Mouse (Mus musculus) left cerebral cortex, adult 11 months (tissue): ENCODE data around the gene Dennd6b.

Source experiments
- DNase-seq: peaks from one replicate; pipeline ENCODE4 v3.0.0; 2022; ENCODE audit warnings: low spot score

Dennd6b gene

GRCm38 (mm10) chr15:89181561-89182270 is 14.6 kb downstream of the Dennd6b start:
- DNase-seq: no peak

- DNase-seq: peak; percentile 69
Observed at GRCm38 (mm10) chr15:89180571-89181229, 15.6 kb downstream of the Dennd6b start, which contains the start of gene Plxnb2. Plxnb2 (minus strand) TSS chr15:89180788.

GRCm38 (mm10) chr15:89180081-89180541 is 16.2 kb downstream of the Dennd6b start:
- no peak for DNase-seq

GRCm38 (mm10) chr15:89179630-89179964 is 16.7 kb downstream of the Dennd6b start:
- no peak for DNase-seq

DNA sequence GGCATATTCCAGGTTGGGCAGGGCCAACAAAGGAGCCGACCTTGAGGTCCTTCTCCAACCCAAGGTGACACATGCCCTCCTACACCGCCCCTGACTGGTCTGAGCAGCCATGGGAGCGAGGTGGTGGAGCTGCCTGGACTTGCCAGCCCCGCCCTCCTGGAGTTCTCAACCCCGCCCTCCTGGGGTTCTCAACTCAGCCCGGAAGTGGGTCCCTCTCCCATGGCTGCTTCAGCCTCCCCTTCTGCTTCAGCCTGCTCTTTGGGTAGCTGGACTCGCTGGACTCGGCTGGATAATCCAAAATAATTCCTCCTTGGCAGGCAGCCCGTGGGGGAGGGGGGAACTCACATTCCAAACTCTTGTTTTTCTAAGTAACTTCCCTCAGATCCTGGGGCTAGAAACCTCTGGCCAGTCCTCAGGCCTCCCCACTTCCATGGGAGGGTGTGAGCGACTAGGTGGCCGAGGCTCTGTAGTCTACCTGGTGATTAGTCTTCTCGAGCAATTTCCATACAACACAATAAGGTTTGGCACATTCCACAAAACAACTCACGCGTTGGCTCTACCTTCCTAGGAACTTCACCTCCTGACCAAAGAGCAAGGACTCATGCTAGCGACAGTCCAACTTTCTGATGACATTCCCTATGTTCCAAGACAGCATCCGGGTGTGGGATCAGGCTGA is 17.2 kb downstream of the Dennd6b start:
- DNase-seq: no peak

DNA sequence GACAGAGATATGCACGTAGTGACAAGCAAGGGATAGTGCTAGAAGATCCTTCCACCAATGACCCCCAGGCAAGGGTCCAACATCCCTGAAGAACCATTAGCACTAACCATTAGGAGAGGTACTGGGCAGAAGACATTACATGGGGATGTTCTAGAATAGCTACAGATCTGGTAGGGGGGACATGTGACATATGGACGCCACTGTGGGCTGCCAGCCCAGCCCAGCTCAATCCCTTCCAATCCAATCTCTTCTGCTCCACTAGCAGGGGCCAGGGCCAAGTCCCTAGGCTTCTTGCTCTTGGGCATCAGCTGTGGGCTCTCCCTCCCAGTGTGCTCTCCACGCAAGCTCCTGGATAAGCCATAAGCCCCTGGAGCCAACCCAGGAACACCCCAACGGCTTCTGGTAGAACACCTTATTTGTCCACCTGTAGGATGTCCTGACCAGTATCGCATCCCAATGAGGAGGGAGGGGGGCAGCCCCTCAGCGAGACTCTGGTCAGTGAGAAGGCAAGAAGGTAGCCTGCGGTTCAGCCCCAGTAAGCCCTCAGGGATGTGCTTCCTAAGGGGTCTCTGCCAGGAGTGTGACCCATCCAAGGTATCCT is 17.9 kb downstream of the Dennd6b start:
- DNase-seq: no peak

DNA sequence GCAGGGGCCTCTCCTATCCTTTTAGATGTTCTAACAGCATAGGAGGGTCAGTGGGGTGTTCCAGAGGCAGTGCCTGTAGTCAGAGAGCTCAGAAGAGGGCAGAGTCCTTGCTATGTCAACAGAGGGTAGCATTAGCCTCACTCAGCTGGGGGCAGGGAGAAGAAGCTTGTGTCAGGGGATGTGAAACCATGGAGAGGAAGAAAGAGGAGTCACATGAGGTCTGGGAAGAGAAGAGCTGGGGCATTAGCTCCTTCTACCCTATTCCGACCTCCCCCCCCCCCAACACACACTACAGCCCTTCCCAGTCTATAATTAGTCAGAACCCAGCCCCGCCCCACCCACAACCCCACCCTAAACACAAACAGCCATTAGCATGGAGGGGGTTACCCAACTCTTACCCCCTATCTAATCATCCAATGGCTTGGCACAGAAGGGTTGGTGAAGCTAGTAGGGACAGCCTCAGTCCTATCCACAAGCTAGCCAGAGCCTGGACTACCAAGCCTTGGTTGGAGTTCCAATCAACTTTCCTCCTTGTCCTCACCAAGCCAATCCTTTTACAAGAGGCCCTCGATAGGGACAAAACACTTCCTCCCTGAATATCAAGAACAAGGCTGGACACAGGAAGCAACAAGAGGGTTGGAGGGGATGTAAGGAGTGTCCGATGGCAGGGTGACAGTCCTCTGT is 18.6 kb downstream of the Dennd6b start:
- no peak for DNase-seq

GRCm38 (mm10) chr15:89177121-89177520 is 19.2 kb downstream of the Dennd6b start:
- DNase-seq: no peak

DNA sequence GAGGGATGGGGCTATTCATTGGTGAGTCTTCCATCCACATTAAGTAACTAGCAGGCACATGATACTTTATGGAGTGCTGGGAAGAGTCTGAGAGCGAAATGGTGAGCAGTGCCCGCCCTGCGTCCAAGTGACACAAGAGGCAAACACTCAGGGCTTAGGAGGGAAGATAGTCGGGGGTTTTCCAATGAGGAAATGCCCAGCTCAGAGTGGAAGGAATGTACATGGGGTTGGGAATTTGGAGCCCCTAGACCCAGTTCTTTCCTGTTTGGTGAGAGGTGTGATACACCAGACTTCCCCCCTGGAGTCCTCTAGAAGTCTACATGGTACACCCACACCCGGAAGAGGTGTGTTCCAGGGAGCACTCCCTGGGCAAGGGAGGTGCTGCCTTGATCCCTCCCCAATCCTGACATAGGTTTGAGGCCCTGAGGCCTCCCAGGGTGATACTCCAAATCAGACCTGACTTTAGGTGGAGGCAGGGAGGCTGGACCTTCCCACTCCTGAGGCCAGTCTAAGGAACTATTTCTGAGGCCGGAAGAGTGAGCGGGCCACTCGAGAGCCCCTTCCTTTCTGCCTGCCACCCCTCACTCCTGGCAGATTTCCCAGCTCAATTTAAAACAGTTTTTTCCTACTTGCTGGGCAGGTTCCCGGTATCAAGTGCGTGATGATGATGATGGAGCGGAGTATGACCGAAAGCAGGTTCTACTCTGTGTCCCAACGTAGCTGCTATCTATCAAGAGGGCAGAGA is 20.7 kb downstream of the Dennd6b start:
- no peak for DNase-seq

DNA sequence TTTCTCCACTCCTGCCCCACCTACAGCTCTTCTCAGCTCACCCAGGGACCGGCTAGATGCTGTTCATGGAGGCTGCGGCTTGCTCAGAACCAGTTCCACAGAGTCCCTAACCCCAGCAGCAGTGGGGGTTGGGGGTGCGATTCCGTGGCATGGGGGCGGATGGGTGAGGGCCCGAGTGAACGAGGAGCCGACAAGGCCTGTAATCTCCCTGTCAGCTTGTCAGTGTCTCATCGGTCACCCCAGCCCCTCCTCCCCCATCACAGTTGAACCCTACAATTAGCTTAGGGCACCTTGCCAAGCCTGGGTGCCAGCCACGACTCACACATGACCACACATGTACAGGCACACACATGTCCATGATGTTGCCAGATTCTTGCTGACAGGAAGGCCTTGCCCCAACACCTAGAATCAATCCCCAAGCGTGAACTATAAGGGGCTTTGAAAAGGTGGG is 21.4 kb downstream of the Dennd6b start:
- no peak for DNase-seq

- DNase-seq: no peak
Observed at GRCm38 (mm10) chr15:89173906-89174214, 22.4 kb downstream of the Dennd6b start.

DNA sequence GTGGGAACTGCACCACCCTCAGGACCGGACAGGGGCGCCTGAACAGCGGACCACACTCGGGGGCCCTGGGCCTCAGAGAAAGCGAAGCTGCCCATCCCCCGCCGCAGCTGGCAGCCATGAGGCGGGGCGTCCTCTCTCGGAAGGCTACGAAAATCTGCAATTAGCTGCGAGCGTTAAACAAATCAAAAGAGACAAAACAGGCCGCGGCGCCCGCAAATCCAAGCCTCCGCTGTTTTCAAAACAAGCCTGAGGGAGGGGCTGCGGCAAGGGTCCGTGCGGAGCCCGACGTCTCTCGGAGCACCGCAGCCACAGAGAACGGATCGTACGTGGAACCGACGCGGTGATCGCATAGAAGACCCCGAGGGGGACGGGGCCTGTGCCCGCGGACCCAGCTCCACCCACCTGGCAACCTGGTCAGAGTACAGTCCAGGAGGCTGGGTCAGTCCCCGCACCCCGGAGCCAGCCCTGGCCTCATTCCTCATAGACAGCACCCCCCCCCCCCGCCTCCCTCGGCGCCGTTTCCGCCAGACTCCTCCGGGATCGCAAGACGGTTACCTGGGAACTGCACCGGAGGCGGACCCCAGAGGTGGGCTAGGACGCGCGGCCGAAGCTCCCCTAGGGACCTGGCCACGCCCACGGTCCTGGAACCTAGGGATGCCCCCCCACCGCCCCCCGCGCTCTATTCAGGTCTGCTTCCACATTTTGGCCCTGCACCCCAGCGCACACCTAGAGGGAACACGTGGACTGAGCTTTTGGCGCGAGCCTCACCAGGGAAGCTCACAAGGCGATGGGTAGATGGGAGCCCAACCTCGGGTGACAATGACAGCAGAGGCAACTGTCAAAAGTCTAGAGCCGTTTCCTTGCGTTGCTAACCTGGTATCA is 23.0 kb downstream of the Dennd6b start:
- no peak for DNase-seq

GRCm38 (mm10) chr15:89172276-89172935 is 23.9 kb downstream of the Dennd6b start:
- no peak for DNase-seq

DNA sequence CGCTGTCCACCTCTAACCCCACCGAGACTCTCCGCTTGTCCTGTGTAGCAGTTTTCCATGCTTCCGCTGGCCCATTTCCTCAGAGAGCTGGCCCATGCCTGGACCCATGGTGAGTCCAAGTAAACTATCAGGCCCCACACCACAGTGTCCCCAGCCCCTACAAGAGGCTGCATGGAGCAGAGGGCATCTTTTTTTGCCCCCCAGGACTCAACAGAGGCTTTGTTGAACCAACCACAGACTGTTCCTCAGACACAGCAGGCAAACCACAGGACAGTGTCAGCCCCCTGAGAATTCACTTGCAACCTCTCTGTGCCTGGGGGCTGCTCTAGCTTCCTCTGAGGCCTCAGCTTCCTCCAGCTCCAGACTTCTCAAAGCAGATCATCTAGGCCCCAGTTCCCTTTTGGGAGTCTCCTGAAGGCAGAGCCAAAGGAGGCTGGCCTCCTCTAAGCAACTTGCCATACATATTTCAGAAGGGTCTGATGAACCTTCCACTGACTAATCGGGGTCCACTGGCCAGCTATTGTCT is 24.7 kb downstream of the Dennd6b start:
- DNase-seq: no peak

DNA sequence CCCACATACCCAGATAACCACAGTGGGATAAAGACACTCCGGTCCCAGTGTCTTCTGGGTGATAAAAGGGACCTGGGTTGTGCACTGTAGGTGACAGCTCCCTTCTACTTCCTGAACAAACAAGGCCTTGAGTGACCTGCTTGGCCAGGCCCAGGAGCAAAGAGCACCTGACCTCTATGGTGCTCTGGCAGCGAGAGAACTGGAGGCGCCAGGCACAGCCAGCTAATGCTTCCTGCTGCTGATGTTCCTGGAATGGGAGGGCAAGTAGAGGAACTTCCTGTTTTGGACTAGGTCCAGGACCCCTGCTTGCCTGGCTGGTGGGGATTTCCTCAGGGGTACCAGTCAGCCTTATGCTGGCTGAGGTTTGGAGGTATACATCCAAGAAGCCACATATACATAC is 26.2 kb downstream of the Dennd6b start:
- no peak for DNase-seq

- peak; percentile 80 for DNase-seq
Observed at GRCm38 (mm10) chr15:89169431-89169830, 26.9 kb downstream of the Dennd6b start.

- no peak for DNase-seq
Observed at GRCm38 (mm10) chr15:89168922-89169321, 27.4 kb downstream of the Dennd6b start.

- no peak for DNase-seq
Observed at GRCm38 (mm10) chr15:89165478-89165877, 30.8 kb downstream of the Dennd6b start.

DNA sequence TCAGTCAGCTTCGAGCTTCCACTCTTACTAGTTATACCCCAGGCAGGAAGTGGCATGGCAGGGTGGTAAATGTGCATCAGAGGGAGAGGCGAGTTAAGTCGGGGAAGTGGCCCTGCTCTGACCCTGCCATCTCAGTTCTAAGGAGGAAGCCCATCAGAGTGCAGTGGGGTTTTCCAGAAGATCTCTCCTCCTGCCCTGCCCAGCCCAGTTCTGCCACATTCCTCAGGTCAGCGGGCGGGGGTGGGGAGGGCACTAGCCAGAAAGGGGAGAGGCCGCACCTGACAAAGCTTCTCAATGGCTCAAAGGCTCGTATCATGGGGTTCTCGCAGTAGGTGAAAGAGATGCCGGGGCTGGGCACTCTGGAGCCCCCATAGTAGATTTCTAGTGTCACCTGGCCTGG is 34.9 kb downstream of the Dennd6b start:
- no peak for DNase-seq

DNA sequence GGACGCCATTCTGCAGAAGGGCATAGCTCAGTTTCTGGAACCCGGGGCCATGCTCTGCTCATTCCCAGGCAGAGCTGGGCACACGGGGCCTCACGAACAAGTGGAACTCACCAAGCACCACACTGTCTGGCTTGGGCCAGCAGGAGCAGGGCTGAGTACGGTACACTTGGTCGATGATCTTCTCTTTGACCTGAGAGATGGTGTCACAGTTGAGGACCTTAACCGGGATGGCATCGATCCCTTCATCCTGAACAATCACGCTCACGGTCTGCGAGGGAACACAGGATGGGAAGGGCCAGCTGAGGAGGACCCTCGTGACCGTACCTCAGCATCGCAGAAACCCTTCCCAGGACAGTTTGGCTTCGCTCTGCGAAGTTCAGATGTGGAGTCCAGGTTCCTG is 37.8 kb downstream of the Dennd6b start:
- no peak for DNase-seq
